Mouse (Mus musculus): Measurements from ENCODE around the gene Ttc7b. TPM values are rescaled to one million over a fixed set of nuclear protein-coding genes. Genes with fewer than 3 reads are reported as not detected.

Ttc7b gene
- total RNA-seq, 1 experiment, result 19.0 TPM

GRCm38 (mm10) chr12:100260151-100260550 is 260.5 kb downstream of the Ttc7b start:
- H3K9ac ChIP-seq (ENCODE audit: insufficient read depth, low read depth, low read length, poor library complexity, severe bottlenecking), result no peak overlapping the region
- no peak overlapping the region for H3K4me3 ChIP-seq (ENCODE audit: insufficient read depth in 1 of 2, low read depth in 1 of 2, low read length in 2 of 2, poor library complexity in 1 of 2, severe bottlenecking in 1 of 2)
- no peaks in the 10 kb centered on the region for H3K36me3 ChIP-seq (ENCODE audit: control insufficient read depth, insufficient read depth, low read length, poor library complexity, severe bottlenecking)
- in situ Hi-C loops (cut with MboI; ENCODE audit: low sequenced_read_pairs in 2 of 2, unreplicated experiment in 2 of 2), result no loop called here
- no peak for TF ChIP-seq ZC3H11A (IDR thresholded peaks at IDR 0.05; ENCODE audit: borderline replicate concordance, low read depth, low read length)
- peaks cover 0 to 2% of the 10 kb centered on the region in 2 experiments; a peak in 1 of 4 replicates for H3K4me1 ChIP-seq (ENCODE audit: control insufficient read depth in 2 of 2, insufficient read depth in 2 of 2, low read length in 2 of 2, poor library complexity in 1 of 2)
- no peaks in the 10 kb centered on the region for H3K9me3 ChIP-seq (ENCODE audit: control insufficient read depth, insufficient read depth, low read depth, low read length)
- no peak for DNase-seq (ENCODE audit: low read depth, low spot score)
- H3K27ac ChIP-seq (ENCODE audit: insufficient read depth, low read depth, low read length, poor library complexity, severe bottlenecking), result no peak overlapping the region

GRCm38 (mm10) chr12:100257779-100258178 is 262.8 kb downstream of the Ttc7b start:
- Histone ChIP-seq H3K9me3 (ENCODE audit: control insufficient read depth, insufficient read depth, low read depth, low read length) (no peaks in the 10 kb centered on the region), H3K4me3 (ENCODE audit: insufficient read depth in 1 of 2, low read depth in 1 of 2, low read length in 2 of 2, poor library complexity in 1 of 2, severe bottlenecking in 1 of 2) (no peak overlapping the region), H3K9ac (ENCODE audit: insufficient read depth, low read depth, low read length, poor library complexity, severe bottlenecking) (no peak overlapping the region), H3K4me1 (ENCODE audit: control insufficient read depth in 2 of 2, insufficient read depth in 2 of 2, low read length in 2 of 2, poor library complexity in 1 of 2) (peaks cover 0 to 2% of the 10 kb centered on the region in 2 experiments; a peak in 1 of 4 replicates), H3K27ac (ENCODE audit: insufficient read depth, low read depth, low read length, poor library complexity, severe bottlenecking) (no peak overlapping the region), H3K36me3 (ENCODE audit: control insufficient read depth, insufficient read depth, low read length, poor library complexity, severe bottlenecking) (no peaks in the 10 kb centered on the region)
- in situ Hi-C loops (cut with MboI; ENCODE audit: low sequenced_read_pairs in 2 of 2, unreplicated experiment in 2 of 2), result no loop called here
- TF ChIP-seq ZNF384 (IDR thresholded peaks at IDR 0.05; ENCODE audit: low read depth, low read length) (no peak), HCFC1 (IDR thresholded peaks at IDR 0.05; ENCODE audit: borderline replicate concordance, insufficient read depth, low read length) (no peak), CHD2 (IDR thresholded peaks at IDR 0.05; ENCODE audit: low read depth, low read length) (no peak), ZC3H11A (IDR thresholded peaks at IDR 0.05; ENCODE audit: borderline replicate concordance, low read depth, low read length) (no peak), MAFK (IDR thresholded peaks at IDR 0.05; ENCODE audit: insufficient read depth, low read depth, low read length) (no peak)
- DNase-seq (ENCODE audit: low read depth, low spot score), result no peak

- TF ChIP-seq HCFC1 (IDR thresholded peaks at IDR 0.05; ENCODE audit: borderline replicate concordance, insufficient read depth, low read length) (no peak), ZC3H11A (IDR thresholded peaks at IDR 0.05; ENCODE audit: borderline replicate concordance, low read depth, low read length) (no peak), ZNF384 (IDR thresholded peaks at IDR 0.05; ENCODE audit: low read depth, low read length) (no peak), MAFK (IDR thresholded peaks at IDR 0.05; ENCODE audit: insufficient read depth, low read depth, low read length) (no peak), CHD2 (IDR thresholded peaks at IDR 0.05; ENCODE audit: low read depth, low read length) (no peak)
- H3K9ac ChIP-seq (ENCODE audit: insufficient read depth, low read depth, low read length, poor library complexity, severe bottlenecking), result no peak overlapping the region
- no peaks in the 10 kb centered on the region for H3K36me3 ChIP-seq (ENCODE audit: control insufficient read depth, insufficient read depth, low read length, poor library complexity, severe bottlenecking)
- in situ Hi-C loops (cut with MboI; ENCODE audit: low sequenced_read_pairs in 2 of 2, unreplicated experiment in 2 of 2), result no loop called here
- H3K27ac ChIP-seq (ENCODE audit: insufficient read depth, low read depth, low read length, poor library complexity, severe bottlenecking), result no peak overlapping the region
- DNase-seq (ENCODE audit: low read depth, low spot score), result no peak
- peaks cover 0 to 2% of the 10 kb centered on the region in 2 experiments; a peak in 1 of 4 replicates for H3K4me1 ChIP-seq (ENCODE audit: control insufficient read depth in 2 of 2, insufficient read depth in 2 of 2, low read length in 2 of 2, poor library complexity in 1 of 2)
- H3K9me3 ChIP-seq (ENCODE audit: control insufficient read depth, insufficient read depth, low read depth, low read length), result no peaks in the 10 kb centered on the region
- no peak overlapping the region for H3K4me3 ChIP-seq (ENCODE audit: insufficient read depth in 1 of 2, low read depth in 1 of 2, low read length in 2 of 2, poor library complexity in 1 of 2, severe bottlenecking in 1 of 2)
These were observed 265.1 kb downstream of the Ttc7b start for GRCm38 (mm10) chr12:100255441-100255949.

- H3K9me3 ChIP-seq (ENCODE audit: control insufficient read depth, insufficient read depth, low read depth, low read length), result no peaks in the 10 kb centered on the region
- no peak overlapping the region for H3K4me3 ChIP-seq (ENCODE audit: insufficient read depth in 1 of 2, low read depth in 1 of 2, low read length in 2 of 2, poor library complexity in 1 of 2, severe bottlenecking in 1 of 2)
- H3K9ac ChIP-seq (ENCODE audit: insufficient read depth, low read depth, low read length, poor library complexity, severe bottlenecking), result no peak overlapping the region
- H3K27ac ChIP-seq (ENCODE audit: insufficient read depth, low read depth, low read length, poor library complexity, severe bottlenecking), result no peak overlapping the region
- in situ Hi-C loops (cut with MboI; ENCODE audit: low sequenced_read_pairs in 2 of 2, unreplicated experiment in 2 of 2), result no loop called here
- peaks cover 0 to 2% of the 10 kb centered on the region in 2 experiments; a peak in 1 of 4 replicates for H3K4me1 ChIP-seq (ENCODE audit: control insufficient read depth in 2 of 2, insufficient read depth in 2 of 2, low read length in 2 of 2, poor library complexity in 1 of 2)
- TF ChIP-seq MAFK (IDR thresholded peaks at IDR 0.05; ENCODE audit: insufficient read depth, low read depth, low read length) (no peak), ZNF384 (IDR thresholded peaks at IDR 0.05; ENCODE audit: low read depth, low read length) (no peak), ZC3H11A (IDR thresholded peaks at IDR 0.05; ENCODE audit: borderline replicate concordance, low read depth, low read length) (no peak), HCFC1 (IDR thresholded peaks at IDR 0.05; ENCODE audit: borderline replicate concordance, insufficient read depth, low read length) (no peak), CHD2 (IDR thresholded peaks at IDR 0.05; ENCODE audit: low read depth, low read length) (no peak)
- no peak for DNase-seq (ENCODE audit: low read depth, low spot score)
- no peaks in the 10 kb centered on the region for H3K36me3 ChIP-seq (ENCODE audit: control insufficient read depth, insufficient read depth, low read length, poor library complexity, severe bottlenecking)
These were observed 266.2 kb downstream of the Ttc7b start for GRCm38 (mm10) chr12:100254471-100254870.

Other genes starting within 250 kb of the Ttc7b start
- gene Rps6ka5, start 206.2 kb upstream of the Ttc7b start, total RNA-seq (2012; rRNA removed), result 5.5 and 6.0 TPM in 2 replicates